In genomic region chr7:64920735-64921134, GRCm38 (mm10) we compare ENCODE assay signal across 22 mouse cellular contexts. TPM values are rescaled to one million over a fixed set of nuclear protein-coding genes. Genes with fewer than 3 reads are reported as not detected.
DNase-seq lines count a peak whose midpoint lies in the region; ATAC-seq and TF ChIP-seq lines count a peak whose summit lies in the region.
"Had no signal": no experiment of that assay in that cellular context is flagged by ENCODE, and none has a peak within 500 bp of the region (broad histone marks: within the 10 kb centered on the region; RNA-seq: fewer than 3 reads in every experiment).

No protein-coding gene starts in this region.

- TF ChIP-seq CTCF in midbrain, postnatal 0 days (IDR thresholded peaks at IDR 0.05): no peak
- no peak for TF ChIP-seq CTCF in forebrain, postnatal 0 days (IDR thresholded peaks at IDR 0.05; ENCODE audit: low read depth)

- no peak overlapping the region for H3K27ac ChIP-seq in forebrain, embryonic 15.5 days (replicated peaks)
- H3K27ac ChIP-seq in forebrain, embryonic 12.5 days: no peak overlapping the region
- H3K27ac ChIP-seq in midbrain, embryonic 11.5 days (ENCODE audit: low read depth, low read length): no peak overlapping the region
- H3K27ac ChIP-seq in midbrain, postnatal 0 days (ENCODE audit: low read depth, low read length): no peak overlapping the region
- no peak overlapping the region for H3K27ac ChIP-seq in forebrain, postnatal 0 days (ENCODE audit: low read depth, low read length)
- H3K27ac ChIP-seq in neural tube, embryonic 15.5 days (replicated peaks): no peak overlapping the region
- H3K27ac ChIP-seq: embryonic facial prominence, embryonic 12.5 days; kidney, postnatal 0 days; liver, embryonic 12.5 days had no signal

- H3K36me3 ChIP-seq in forebrain, embryonic 15.5 days: no peaks in the 10 kb centered on the region
- no peaks in the 10 kb centered on the region for H3K36me3 ChIP-seq in forebrain, embryonic 12.5 days (replicated peaks)
- no peaks in the 10 kb centered on the region for H3K36me3 ChIP-seq in midbrain, embryonic 11.5 days (ENCODE audit: control insufficient read depth, insufficient read depth, low read length)
- no peaks in the 10 kb centered on the region for H3K36me3 ChIP-seq in midbrain, postnatal 0 days (ENCODE audit: insufficient read depth, low read length)
- no peaks in the 10 kb centered on the region for H3K36me3 ChIP-seq in forebrain, postnatal 0 days (ENCODE audit: insufficient read depth)
- H3K36me3 ChIP-seq in neural tube, embryonic 15.5 days: no peaks in the 10 kb centered on the region
- H3K36me3 ChIP-seq: embryonic facial prominence, embryonic 12.5 days; liver, embryonic 12.5 days had no signal

- no peak overlapping the region for H3K4me3 ChIP-seq in forebrain, embryonic 15.5 days
- no peak overlapping the region for H3K4me3 ChIP-seq in forebrain, embryonic 12.5 days (replicated peaks)
- no peak overlapping the region for H3K4me3 ChIP-seq in midbrain, embryonic 11.5 days (ENCODE audit: low read depth, low read length)
- H3K4me3 ChIP-seq in midbrain, postnatal 0 days (ENCODE audit: low read depth, low read length): no peak overlapping the region
- H3K4me3 ChIP-seq in forebrain, postnatal 0 days (ENCODE audit: low read depth, low read length): no peak overlapping the region
- H3K4me3 ChIP-seq in neural tube, embryonic 15.5 days (replicated peaks): no peak overlapping the region
- H3K4me3 ChIP-seq: embryonic facial prominence, embryonic 12.5 days; liver, embryonic 12.5 days had no signal

- no peak overlapping the region for H3K9ac ChIP-seq in forebrain, embryonic 15.5 days (replicated peaks)
- H3K9ac ChIP-seq in forebrain, embryonic 12.5 days: no peak overlapping the region
- H3K9ac ChIP-seq in midbrain, embryonic 11.5 days (ENCODE audit: low read length): no peak overlapping the region
- no peak overlapping the region for H3K9ac ChIP-seq in midbrain, postnatal 0 days (replicated peaks; ENCODE audit: low read length, poor library complexity, severe bottlenecking)
- H3K9ac ChIP-seq in forebrain, postnatal 0 days: no peak overlapping the region
- no peak overlapping the region for H3K9ac ChIP-seq in neural tube, embryonic 15.5 days (replicated peaks)
- H3K9ac ChIP-seq: embryonic facial prominence, embryonic 12.5 days; liver, embryonic 12.5 days; liver, postnatal 0 days had no signal

- H3K27me3 ChIP-seq in forebrain, embryonic 15.5 days: no peaks in the 10 kb centered on the region
- no peaks in the 10 kb centered on the region for H3K27me3 ChIP-seq in forebrain, embryonic 12.5 days
- H3K27me3 ChIP-seq in midbrain, embryonic 11.5 days (ENCODE audit: control insufficient read depth, insufficient read depth, low read length): no peaks in the 10 kb centered on the region
- H3K27me3 ChIP-seq in midbrain, postnatal 0 days (ENCODE audit: insufficient read depth, low read length): no peaks in the 10 kb centered on the region
- no peaks in the 10 kb centered on the region for H3K27me3 ChIP-seq in forebrain, postnatal 0 days (ENCODE audit: insufficient read depth, low read length)
- H3K27me3 ChIP-seq in neural tube, embryonic 15.5 days (replicated peaks): no peaks in the 10 kb centered on the region
- H3K27me3 ChIP-seq: embryonic facial prominence, embryonic 12.5 days; liver, embryonic 12.5 days; Patski had no signal

- H3K4me2 ChIP-seq in forebrain, embryonic 15.5 days (replicated peaks): no peak overlapping the region
- H3K4me2 ChIP-seq in forebrain, embryonic 12.5 days: no peak overlapping the region
- H3K4me2 ChIP-seq in midbrain, embryonic 11.5 days: no peak overlapping the region
- H3K4me2 ChIP-seq in midbrain, postnatal 0 days (ENCODE audit: low read depth, low read length, poor library complexity, severe bottlenecking): no peak overlapping the region
- H3K4me2 ChIP-seq in forebrain, postnatal 0 days (ENCODE audit: low read depth): no peak overlapping the region
- no peak overlapping the region for H3K4me2 ChIP-seq in neural tube, embryonic 15.5 days
- H3K4me2 ChIP-seq: embryonic facial prominence, embryonic 12.5 days; liver, embryonic 12.5 days had no signal

- peak; percentile 33; the same call in 1 of the 2 replicates for ATAC-seq in forebrain, embryonic 15.5 days (replicated peaks)
- no peak for ATAC-seq in forebrain, embryonic 12.5 days (ENCODE audit: low FRiP score)
- peak; percentile 35; the same call in 1 of the 2 replicates for ATAC-seq in midbrain, embryonic 11.5 days (ENCODE audit: low FRiP score)
- no peak for ATAC-seq in midbrain, postnatal 0 days (ENCODE audit: low FRiP score)
- peak; percentile 27; the same call in 1 of the 2 replicates for ATAC-seq in forebrain, postnatal 0 days
- ATAC-seq in neural tube, embryonic 15.5 days (ENCODE audit: low FRiP score): peak; percentile 41; the same call in 1 of the 2 replicates
- ATAC-seq: intestine, embryonic 16.5 days; liver, embryonic 12.5 days; liver, postnatal 0 days; Patski had no signal

- H3K9me3 ChIP-seq in forebrain, embryonic 15.5 days: no peaks in the 10 kb centered on the region
- H3K9me3 ChIP-seq in forebrain, embryonic 12.5 days: no peaks in the 10 kb centered on the region
- no peaks in the 10 kb centered on the region for H3K9me3 ChIP-seq in midbrain, embryonic 11.5 days (ENCODE audit: control insufficient read depth, low read length)
- no peaks in the 10 kb centered on the region for H3K9me3 ChIP-seq in midbrain, postnatal 0 days (ENCODE audit: low read length)
- no peaks in the 10 kb centered on the region for H3K9me3 ChIP-seq in forebrain, postnatal 0 days (ENCODE audit: low read length)
- H3K9me3 ChIP-seq in neural tube, embryonic 15.5 days (replicated peaks): 0 out of 2 replicates have a peak, but pooled peaks cover 3% of the 10 kb centered on the region
- H3K9me3 ChIP-seq: embryonic facial prominence, embryonic 12.5 days; liver, embryonic 12.5 days had no signal

- no peak for DNase-seq in midbrain, embryonic 11.5 days (ENCODE audit: low spot score, missing footprints)
- no peak for DNase-seq in midbrain, postnatal 0 days (ENCODE audit: low spot score)
- DNase-seq in forebrain, postnatal 0 days: no peak
- no peak for DNase-seq in right cerebral cortex, postnatal 14 days
- DNase-seq: adrenal gland, postnatal 10 days; cerebellum, adult 11 months; cerebellum, adult 9-10 months; cerebellum, postnatal 36 days; heart, postnatal 14 days; kidney, adult 8-10 months; kidney, postnatal 4 days; liver, postnatal 0 days; lung, postnatal 36 days; thymus, adult 2 months had no signal

- peaks cover 15% of the 10 kb centered on the region for H3K4me1 ChIP-seq in forebrain, embryonic 15.5 days
- H3K4me1 ChIP-seq in forebrain, embryonic 12.5 days: peaks cover 8% of the 10 kb centered on the region
- peaks cover 8% of the 10 kb centered on the region for H3K4me1 ChIP-seq in midbrain, embryonic 11.5 days (ENCODE audit: control insufficient read depth, insufficient read depth, low read length)
- H3K4me1 ChIP-seq in midbrain, postnatal 0 days (ENCODE audit: insufficient read depth, low read length): peaks cover 3% of the 10 kb centered on the region; the same call in 1 of the 2 replicates
- H3K4me1 ChIP-seq in forebrain, postnatal 0 days (ENCODE audit: insufficient read depth): no peaks in the 10 kb centered on the region; the same call in 1 of the 2 replicates
- H3K4me1 ChIP-seq in neural tube, embryonic 15.5 days: peaks cover 19% of the 10 kb centered on the region
- H3K4me1 ChIP-seq: embryonic facial prominence, embryonic 12.5 days; liver, embryonic 12.5 days had no signal

- 13% methylated on average over 5 of the region's 5 CpGs for WGBS in forebrain, embryonic 15.5 days
- WGBS in forebrain, embryonic 12.5 days: 20% methylated on average over 5 of the region's 5 CpGs
- WGBS in midbrain, embryonic 11.5 days: 64% methylated on average over 5 of the region's 5 CpGs
- WGBS in midbrain, postnatal 0 days: 27% methylated on average over 5 of the region's 5 CpGs
- 16% methylated on average over 5 of the region's 5 CpGs for WGBS in forebrain, postnatal 0 days
- 26% methylated on average over 5 of the region's 5 CpGs for WGBS in neural tube, embryonic 15.5 days

RNA-seq across cellular contexts. Expression of gene Nsmce3, which starts 47.9 kb away (rescaled TPM):
- polyA plus RNA-seq in forebrain, embryonic 15.5 days (2015; fragmentation: Nextera tagmentation; extraction: Ambion mirVana): 9.6 and 10.0 TPM in 2 replicates
- 10.4 and 10.7 TPM in 2 replicates for polyA plus RNA-seq in forebrain, embryonic 12.5 days (2016; fragmentation: Nextera tagmentation; extraction: Ambion mirVana)
- 13.1 and 13.3 TPM in 2 replicates for polyA plus RNA-seq in midbrain, embryonic 11.5 days (2014; fragmentation: Nextera tagmentation; extraction: Ambion mirVana)
- total RNA-seq in midbrain, postnatal 0 days (2014; rRNA removed): 14.4 and 18.8 TPM in 2 replicates
- 9.2 and 9.9 TPM in 2 replicates for polyA plus RNA-seq in midbrain, postnatal 0 days (2015; fragmentation: Nextera tagmentation; extraction: Ambion mirVana)
- 16.2 and 20.5 TPM in 2 replicates for total RNA-seq in forebrain, postnatal 0 days (2014; rRNA removed)
- polyA plus RNA-seq in forebrain, postnatal 0 days (2015; fragmentation: Nextera tagmentation; extraction: Ambion mirVana): 8.2 and 10.2 TPM in 2 replicates
- polyA plus RNA-seq in neural tube, embryonic 15.5 days (2015; fragmentation: Nextera tagmentation; extraction: Ambion mirVana): 10.0 and 10.9 TPM in 2 replicates

Comparison
In these comparisons a context has a peak if more than half of its experiments do, and no peak if none do; other contexts are left out.
1. ATAC-seq: peak in forebrain, embryonic 15.5 days (single experiment), midbrain, embryonic 11.5 days (single experiment), forebrain, postnatal 0 days (single experiment) and neural tube, embryonic 15.5 days (single experiment); none in forebrain, embryonic 12.5 days (single experiment) and midbrain, postnatal 0 days (single experiment).